In genomic region chr10:3424016-3424415, GRCm38 (mm10) we compare ENCODE assay signal across 26 mouse cellular contexts. TPM values are rescaled to one million over a fixed set of nuclear protein-coding genes. Genes with fewer than 3 reads are reported as not detected.
DNase-seq lines count a peak whose midpoint lies in the region; ATAC-seq lines count a peak whose summit lies in the region.
"Had no signal": no experiment of that assay in that cellular context is flagged by ENCODE, and none has a peak within 500 bp of the region (broad histone marks: within the 10 kb centered on the region; RNA-seq: fewer than 3 reads in every experiment).

No protein-coding gene starts in this region.

- H3K27me3 ChIP-seq in hindbrain, embryonic 11.5 days (ENCODE audit: control insufficient read depth, insufficient read depth, low read length), result no peaks in the 10 kb centered on the region
- no peaks in the 10 kb centered on the region for H3K27me3 ChIP-seq in hindbrain, embryonic 14.5 days (ENCODE audit: control insufficient read depth, insufficient read depth, low read length)
- H3K27me3 ChIP-seq: CH12.LX; embryonic facial prominence, embryonic 13.5 days; embryonic facial prominence, embryonic 15.5 days; forebrain, embryonic 12.5 days had no signal

- H3K9ac ChIP-seq in hindbrain, embryonic 11.5 days (ENCODE audit: low read depth, low read length), result no peak overlapping the region
- H3K9ac ChIP-seq in hindbrain, embryonic 14.5 days, result no peak overlapping the region
- H3K9ac ChIP-seq: embryonic facial prominence, embryonic 13.5 days; embryonic facial prominence, embryonic 15.5 days; forebrain, embryonic 12.5 days had no signal

- no peaks in the 10 kb centered on the region for H3K4me1 ChIP-seq in hindbrain, embryonic 11.5 days (replicated peaks; ENCODE audit: control insufficient read depth, insufficient read depth, low read length)
- H3K4me1 ChIP-seq in hindbrain, embryonic 14.5 days (replicated peaks; ENCODE audit: control insufficient read depth, insufficient read depth, low read length), result peaks cover 8% of the 10 kb centered on the region; the same call in 1 of the 2 replicates
- H3K4me1 ChIP-seq: forebrain, embryonic 10.5 days; forebrain, embryonic 12.5 days had no signal

- peak; percentile 33; the same call in 1 of the 2 replicates for ATAC-seq in hindbrain, embryonic 11.5 days (ENCODE audit: low FRiP score)
- ATAC-seq in hindbrain, embryonic 14.5 days (ENCODE audit: low FRiP score), result no peak
- ATAC-seq: CD4-positive, CD25-positive, alpha-beta regulatory T cell, adult 4 months; forebrain, embryonic 14.5 days; forebrain, embryonic 16.5 days had no signal

- no peak for DNase-seq in hindbrain, embryonic 11.5 days (ENCODE audit: low spot score)
- no peak for DNase-seq in hindbrain, embryonic 14.5 days (ENCODE audit: low spot score)
- peak; percentile 90 for DNase-seq in Muller cell, postnatal 12 days (ENCODE audit: inconsistent ontology term)
- DNase-seq in retina, postnatal 1 day, result peak; percentile 93
- no peak for DNase-seq in liver
- DNase-seq: adrenal gland, adult 2 months; adrenal gland, postnatal 10 days; adrenal gland, postnatal 25 days; B cell, adult 2 months; cerebellum, adult 11 months; cerebellum, adult 18-20 months; cerebellum, adult 8-10 months; cerebellum, adult 9-11 months; cerebellum, postnatal 14 days; cerebellum, postnatal 36 days; embryo, embryonic 11 days had no signal

- no peak overlapping the region for H3K4me2 ChIP-seq in hindbrain, embryonic 11.5 days (replicated peaks; ENCODE audit: low read depth, low read length)
- H3K4me2 ChIP-seq in hindbrain, embryonic 14.5 days (replicated peaks), result no peak overlapping the region
- H3K4me2 ChIP-seq: embryonic facial prominence, embryonic 13.5 days; embryonic facial prominence, embryonic 15.5 days; forebrain, embryonic 12.5 days had no signal

- H3K4me3 ChIP-seq in hindbrain, embryonic 11.5 days (ENCODE audit: low read depth, low read length), result no peak overlapping the region
- H3K4me3 ChIP-seq in hindbrain, embryonic 14.5 days (replicated peaks; ENCODE audit: low read length), result no peak overlapping the region
- H3K4me3 ChIP-seq: embryonic facial prominence, embryonic 13.5 days; embryonic facial prominence, embryonic 15.5 days; erythroblast, embryonic 14.5 days; forebrain, embryonic 10.5 days; forebrain, embryonic 12.5 days had no signal

- no peaks in the 10 kb centered on the region for H3K36me3 ChIP-seq in hindbrain, embryonic 11.5 days (ENCODE audit: control insufficient read depth, insufficient read depth, low read length)
- H3K36me3 ChIP-seq in hindbrain, embryonic 14.5 days (replicated peaks; ENCODE audit: control insufficient read depth, insufficient read depth), result no peaks in the 10 kb centered on the region
- H3K36me3 ChIP-seq: embryonic facial prominence, embryonic 13.5 days; embryonic facial prominence, embryonic 15.5 days; forebrain, embryonic 10.5 days; forebrain, embryonic 12.5 days; G1E had no signal

- no peak overlapping the region for H3K27ac ChIP-seq in hindbrain, embryonic 11.5 days (ENCODE audit: low read depth, low read length)
- H3K27ac ChIP-seq in hindbrain, embryonic 14.5 days, result no peak overlapping the region
- H3K27ac ChIP-seq: embryonic facial prominence, embryonic 13.5 days; embryonic facial prominence, embryonic 15.5 days; forebrain, embryonic 10.5 days; forebrain, embryonic 12.5 days had no signal

- H3K9me3 ChIP-seq in hindbrain, embryonic 11.5 days (ENCODE audit: control insufficient read depth, low read length), result no peaks in the 10 kb centered on the region
- no peaks in the 10 kb centered on the region for H3K9me3 ChIP-seq in hindbrain, embryonic 14.5 days (ENCODE audit: control insufficient read depth, low read length)
- H3K9me3 ChIP-seq: embryonic facial prominence, embryonic 13.5 days; embryonic facial prominence, embryonic 15.5 days; forebrain, embryonic 10.5 days; forebrain, embryonic 12.5 days; G1E had no signal

RNA-seq across cellular contexts. Expression of gene Ppp1r14c, which starts 58.2 kb away (rescaled TPM):
- polyA plus RNA-seq in hindbrain, embryonic 11.5 days (2014; fragmentation: Nextera tagmentation; extraction: Ambion mirVana), result 11.3 and 13.6 TPM in 2 replicates
- 75.8 and 78.8 TPM in 2 replicates for polyA plus RNA-seq in hindbrain, embryonic 14.5 days (2014; fragmentation: Nextera tagmentation; extraction: Ambion mirVana)
- polyA plus RNA-seq: erythroblast, embryonic 14.5 days; G1E had no signal

Comparison
In these comparisons a context has a peak if more than half of its experiments do, and no peak if none do; other contexts are left out.
1. DNase-seq: peak in Muller cell, postnatal 12 days (single experiment) and retina, postnatal 1 day (single experiment); none in hindbrain, embryonic 11.5 days (single experiment), hindbrain, embryonic 14.5 days (single experiment) and liver (single experiment).